Mouse (Mus musculus) lung, adult 18-20 months (tissue): ENCODE data around the gene Nck2.
A peak's percentile ranks its signal among the peaks of the same experiment; 100 is the strongest.

Source experiments
- DNase-seq, 2 experiments: peaks; one replicate each; pipeline ENCODE4 v3.0.0; 2022; ENCODE audit warnings: mixed read lengths in 2 of 2

The Nck2 gene

GRCm38 (mm10) chr1:43470421-43471179 lies 26.2 kb downstream of the Nck2 start:
- DNase-seq = no peak

- DNase-seq = no peak
Observed at GRCm38 (mm10) chr1:43471180-43472045, 27.0 kb downstream of the Nck2 start.

GRCm38 (mm10) chr1:43472046-43472649 lies 27.8 kb downstream of the Nck2 start:
- DNase-seq = peak; percentile 65 to 83

- DNase-seq = peak in 1 of 2 experiments; percentile 21
Observed at GRCm38 (mm10) chr1:43473734-43474534, 29.6 kb downstream of the Nck2 start.

- DNase-seq = peak; percentile 27 to 30
Observed at GRCm38 (mm10) chr1:43474535-43475409, 30.4 kb downstream of the Nck2 start.

GRCm38 (mm10) chr1:43477954-43478353 lies 33.6 kb downstream of the Nck2 start:
- DNase-seq = no peak

- DNase-seq = no peak
Observed at GRCm38 (mm10) chr1:43485204-43485603, 40.8 kb downstream of the Nck2 start.

- DNase-seq = no peak
Observed at GRCm38 (mm10) chr1:43486500-43486899, 42.1 kb downstream of the Nck2 start.

- no peak for DNase-seq
Observed at GRCm38 (mm10) chr1:43486956-43487722, 42.8 kb downstream of the Nck2 start.

GRCm38 (mm10) chr1:43489311-43489710 lies 44.9 kb downstream of the Nck2 start:
- DNase-seq = no peak

- DNase-seq = no peak
Observed at GRCm38 (mm10) chr1:43491506-43492269, 47.3 kb downstream of the Nck2 start.

GRCm38 (mm10) chr1:43492803-43493437 lies 48.5 kb downstream of the Nck2 start:
- DNase-seq = no peak

- no peak for DNase-seq
Observed at GRCm38 (mm10) chr1:43496051-43496450, 51.7 kb downstream of the Nck2 start.

GRCm38 (mm10) chr1:43496993-43497392 lies 52.6 kb downstream of the Nck2 start:
- DNase-seq = no peak

GRCm38 (mm10) chr1:43497951-43498350 lies 53.6 kb downstream of the Nck2 start:
- no peak for DNase-seq

- DNase-seq = no peak
Observed at GRCm38 (mm10) chr1:43500121-43500520, 55.7 kb downstream of the Nck2 start.

- DNase-seq = no peak
Observed at GRCm38 (mm10) chr1:43501143-43501919, 57.0 kb downstream of the Nck2 start.

GRCm38 (mm10) chr1:43501920-43502791 lies 57.8 kb downstream of the Nck2 start:
- no peak for DNase-seq
